Mouse (Mus musculus) hindbrain, embryonic 14.5 days (tissue): ENCODE measurements at regions not wholly inside any gene's neighbourhood (a gene's known extent, or its start where the extent isn't known, plus 50 kb on each side); places are given as distances from the start of the nearest gene placed in this dataset.
"Not testable (repeated sequence)": the region's sequence is repeated elsewhere in the genome, so short reads cannot be mapped to it uniquely, and the experiment has no call there.

Experiments used
- ATAC-seq: fragments of 200-750 bp; cut with Nextera tagmentation; 2 replicates; pipeline ENCODE4 v1.8.0; 2017; ENCODE audit warnings: moderate number of reproducible peaks, mild to moderate bottlenecking, moderate TSS enrichment, moderate library complexity; ENCODE audit not compliant: low FRiP score
- DNase-seq: peaks from one replicate; pipeline ENCODE4 v3.0.0-alpha.2; 2015; ENCODE audit warnings: low spot score
- H3K27ac ChIP-seq: fragments of 300-500 bp; sonication (generic); 2 replicates; pipeline ENCODE4 v1.5.1; 2014; ENCODE audit warnings: mild to moderate bottlenecking, moderate library complexity
- H3K27me3 ChIP-seq: fragments of 300-500 bp; sonication (generic); 2 replicates; pipeline ENCODE4 v1.6.1; 2014; ENCODE audit warnings: mild to moderate bottlenecking, low read length, mixed read lengths; ENCODE audit not compliant: control insufficient read depth, insufficient read depth
- H3K36me3 ChIP-seq: fragments of 300-500 bp; sonication (generic); replicated peaks from 2 replicates; pipeline ENCODE4 v1.6.1; 2014; ENCODE audit not compliant: control insufficient read depth, insufficient read depth
- H3K4me1 ChIP-seq: fragments of 300-500 bp; sonication (generic); replicated peaks from 2 replicates; pipeline ENCODE4 v1.6.1; 2014; ENCODE audit warnings: antibody characterized with exemption, low read length, mixed read lengths; ENCODE audit not compliant: control insufficient read depth, insufficient read depth
- H3K4me2 ChIP-seq: fragments of 300-500 bp; sonication (generic); replicated peaks from 2 replicates; pipeline ENCODE4 v1.6.1; 2014; ENCODE audit warnings: mild to moderate bottlenecking, moderate library complexity
- H3K4me3 ChIP-seq: fragments of 300-500 bp; sonication (generic); replicated peaks from 2 replicates; pipeline ENCODE4 v1.5.1; 2014; ENCODE audit warnings: mild to moderate bottlenecking, low read length
- H3K9ac ChIP-seq: fragments of 300-500 bp; sonication (generic); 2 replicates; pipeline ENCODE4 v1.6.1; 2014
- H3K9me3 ChIP-seq: fragments of 300-500 bp; sonication (generic); 2 replicates; pipeline ENCODE4 v1.6.1; 2016; ENCODE audit warnings: low read length; ENCODE audit not compliant: control insufficient read depth
- WGBS: fragments of 180-500 bp; shearing (Covaris S2); extraction: QIAGEN DNeasy Blood & Tissue Kit; methylation state at CpG from one replicate; pipeline ENCODE4 v1.1.7; 2014; 5-methylcytosine and 5-hydroxymethylcytosine counted together

GRCm38 (mm10) chr12:114757948-114758347 lies 1214.2 kb downstream of the Adam6a start:
- not testable (repeated sequence) for H3K36me3 ChIP-seq, DNase-seq, H3K4me1 ChIP-seq, H3K27ac ChIP-seq, H3K27me3 ChIP-seq, H3K4me3 ChIP-seq, H3K4me2 ChIP-seq, H3K9ac ChIP-seq, ATAC-seq
- 0 out of 2 replicates have a peak, but pooled peaks cover 19% of the 10 kb centered on the region for H3K9me3 ChIP-seq
- 88% methylated on average over 1 of the region's 1 CpGs for WGBS

GRCm38 (mm10) chr12:114764211-114764610 lies 1220.5 kb downstream of the Adam6a start:
- not testable (repeated sequence) for ATAC-seq, DNase-seq, H3K4me1 ChIP-seq, H3K4me2 ChIP-seq, H3K36me3 ChIP-seq, H3K4me3 ChIP-seq, H3K27me3 ChIP-seq, H3K27ac ChIP-seq, H3K9ac ChIP-seq
- 81% methylated on average over 2 of the region's 3 CpGs for WGBS
- H3K9me3 ChIP-seq: peaks cover 30% of the 10 kb centered on the region; the same call in 1 of the 2 replicates

- not testable (repeated sequence) for H3K36me3 ChIP-seq, H3K9ac ChIP-seq, DNase-seq, ATAC-seq, H3K27ac ChIP-seq, H3K4me1 ChIP-seq, H3K27me3 ChIP-seq, H3K4me3 ChIP-seq, H3K4me2 ChIP-seq
- WGBS: 76% methylated on average over 2 of the region's 2 CpGs
- peaks cover 75% of the 10 kb centered on the region for H3K9me3 ChIP-seq
Measured at GRCm38 (mm10) chr12:114775414-114775813, 1231.7 kb downstream of the Adam6a start.

- no peak overlapping the region for H3K4me2 ChIP-seq
- no peaks in the 10 kb centered on the region for H3K36me3 ChIP-seq
- ATAC-seq (no peak), DNase-seq (no peak)
- no peak overlapping the region for H3K9ac ChIP-seq
- H3K4me3 ChIP-seq: no peak overlapping the region
- no peaks in the 10 kb centered on the region for H3K4me1 ChIP-seq
- peaks cover 21% of the 10 kb centered on the region for H3K9me3 ChIP-seq
- H3K27me3 ChIP-seq: no peaks in the 10 kb centered on the region
- H3K27ac ChIP-seq: no peak overlapping the region
Measured at GRCm38 (mm10) chr12:114804422-114804821, 1243.1 kb upstream of the Zfp386 start.

GRCm38 (mm10) chr12:114809186-114809585 lies 1238.3 kb upstream of the Zfp386 start:
- 78% methylated on average over 1 of the region's 1 CpGs for WGBS
- peaks cover 44% of the 10 kb centered on the region for H3K9me3 ChIP-seq
- no peak overlapping the region for H3K27ac ChIP-seq
- H3K9ac ChIP-seq: no peak overlapping the region
- no peak overlapping the region for H3K4me3 ChIP-seq
- DNase-seq (no peak), ATAC-seq (no peak)
- no peaks in the 10 kb centered on the region for H3K4me1 ChIP-seq
- H3K4me2 ChIP-seq: no peak overlapping the region
- H3K27me3 ChIP-seq: no peaks in the 10 kb centered on the region
- H3K36me3 ChIP-seq: no peaks in the 10 kb centered on the region

GRCm38 (mm10) chr12:114816858-114817257 lies 1230.7 kb upstream of the Zfp386 start:
- not testable (repeated sequence) for H3K27me3 ChIP-seq, H3K9ac ChIP-seq, H3K4me2 ChIP-seq, H3K4me1 ChIP-seq, H3K27ac ChIP-seq, ATAC-seq, H3K36me3 ChIP-seq, DNase-seq, H3K4me3 ChIP-seq
- H3K9me3 ChIP-seq: peaks cover 25% of the 10 kb centered on the region
- WGBS: 69% methylated on average over 1 of the region's 1 CpGs

- Histone ChIP-seq H3K9me3 (peaks cover 51% of the 10 kb centered on the region), H3K4me3 (no peak overlapping the region), H3K9ac (no peak overlapping the region), H3K27ac (no peak overlapping the region), H3K4me1 (no peaks in the 10 kb centered on the region), H3K36me3 (no peaks in the 10 kb centered on the region), H3K27me3 (no peaks in the 10 kb centered on the region), H3K4me2 (no peak overlapping the region)
- DNase-seq: no peak
- no peak for ATAC-seq
Measured at GRCm38 (mm10) chr12:114832916-114833315, 1214.6 kb upstream of the Zfp386 start.
